Mouse (Mus musculus): ENCODE results near the gene Trim46. TPM values are rescaled to one million over a fixed set of nuclear protein-coding genes. Genes with fewer than 3 reads are reported as not detected.
"Not testable (repeated sequence)": the region's sequence is repeated elsewhere in the genome, so short reads cannot be mapped to it uniquely, and the experiment has no call there.

Trim46 gene
- polyA plus RNA-seq, 1 experiment = 15.2 TPM

DNA sequence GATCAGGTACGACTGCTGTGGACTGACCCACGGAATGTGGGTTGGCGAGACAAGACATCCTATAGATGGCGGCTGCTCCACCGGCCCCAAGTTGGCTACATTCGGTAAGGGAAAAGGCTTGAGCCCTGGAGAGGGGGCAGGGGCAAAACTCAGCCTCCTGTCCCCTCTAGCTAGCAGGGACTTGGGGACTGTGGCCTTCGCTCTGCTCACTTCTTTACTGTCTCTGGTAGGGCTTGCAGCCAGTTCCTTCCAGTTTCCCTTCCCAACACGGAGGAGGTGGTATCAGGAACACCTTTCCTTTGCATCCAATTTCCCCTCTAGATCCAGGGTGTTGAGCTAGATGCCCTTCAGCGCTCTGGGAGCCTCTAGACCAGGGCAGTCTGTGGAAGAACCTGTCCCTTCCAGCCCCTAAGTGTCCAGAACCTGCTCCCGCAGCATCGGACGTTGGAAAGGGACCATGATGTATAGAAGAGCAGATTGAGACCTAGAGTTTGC, 20.7 kb downstream of the Trim46 start:
- H3K4me2 ChIP-seq (ENCODE audit: low read depth) = no peak overlapping the region
- H3K4me3 ChIP-seq = no peak overlapping the region
- no peaks in the 10 kb centered on the region for H3K36me3 ChIP-seq (ENCODE audit: control insufficient read depth, insufficient read depth)
- TF ChIP-seq POLR2AphosphoS2 (IDR thresholded peaks at IDR 0.05; ENCODE audit: insufficient read length, low read depth) (no peak), USF1 (IDR thresholded peaks at IDR 0.05; ENCODE audit: low read depth) (no peak)
- no peaks in the 10 kb centered on the region for H3K79me2 ChIP-seq (ENCODE audit: control insufficient read depth, insufficient read depth)
- no peak overlapping the region for H3ac ChIP-seq (ENCODE audit: control insufficient read depth, insufficient read length)
- H3K27me3 ChIP-seq (ENCODE audit: control insufficient read depth, insufficient read depth, insufficient read length) = no peaks in the 10 kb centered on the region

DNA sequence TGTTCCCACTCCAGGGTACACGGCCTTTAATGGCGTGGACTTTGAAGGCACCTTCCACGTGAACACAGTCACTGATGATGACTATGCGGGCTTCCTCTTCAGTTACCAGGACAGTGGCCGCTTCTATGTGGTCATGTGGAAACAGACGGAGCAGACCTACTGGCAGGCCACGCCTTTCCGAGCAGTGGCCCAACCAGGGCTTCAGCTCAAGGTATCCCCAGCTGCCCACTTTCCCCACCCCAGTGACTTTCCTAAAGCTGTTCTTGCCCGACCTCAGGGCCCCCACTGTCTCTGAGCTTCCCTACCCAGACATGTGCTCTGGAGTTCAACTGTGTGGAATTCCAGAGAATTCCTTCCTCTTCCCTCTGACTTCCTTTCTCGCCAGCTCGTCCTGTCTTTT, 21.3 kb downstream of the Trim46 start:
- TF ChIP-seq TCF12 (IDR thresholded peaks at IDR 0.05; ENCODE audit: insufficient read depth, poor library complexity, severe bottlenecking) = no peak
- no peak for TF ChIP-seq MYOD1 (IDR thresholded peaks at IDR 0.05; ENCODE audit: control insufficient read depth in 1 of 3, insufficient read length in 2 of 3, low read depth in 2 of 3)
- no peak for TF ChIP-seq MYOG (IDR thresholded peaks at IDR 0.05; ENCODE audit: control insufficient read depth in 1 of 3, insufficient read depth in 1 of 3, insufficient read length in 2 of 3, low read depth in 2 of 3)
- no peak for TF ChIP-seq MAX (IDR thresholded peaks at IDR 0.05; ENCODE audit: low read depth)
- no peak for TF ChIP-seq CEBPB (IDR thresholded peaks at IDR 0.05; ENCODE audit: insufficient read depth, poor library complexity, severe bottlenecking)
- no peak for TF ChIP-seq POLR2A (IDR thresholded peaks at IDR 0.05; ENCODE audit: insufficient read length, low read depth)
- no peak for TF ChIP-seq REST (IDR thresholded peaks at IDR 0.05; ENCODE audit: insufficient read depth, insufficient read length)
- no peak for TF ChIP-seq TCF3 (IDR thresholded peaks at IDR 0.05; ENCODE audit: insufficient read length, low read depth)
- TF ChIP-seq SRF (IDR thresholded peaks at IDR 0.05; ENCODE audit: control insufficient read depth, insufficient read length, low read depth) = no peak
- no peak for TF ChIP-seq POLR2AphosphoS2 (IDR thresholded peaks at IDR 0.05; ENCODE audit: insufficient read length, low read depth)
- TF ChIP-seq USF1 (IDR thresholded peaks at IDR 0.05; ENCODE audit: low read depth) = no peak
- TF ChIP-seq E2F4 (IDR thresholded peaks at IDR 0.05; ENCODE audit: insufficient read depth) = no peak
- H3K4me3 ChIP-seq = no peak overlapping the region
- no peaks in the 10 kb centered on the region for H3K36me3 ChIP-seq (ENCODE audit: control insufficient read depth, insufficient read depth)
- H3K27me3 ChIP-seq (ENCODE audit: control insufficient read depth, insufficient read depth, insufficient read length) = no peaks in the 10 kb centered on the region
- H3K79me2 ChIP-seq (ENCODE audit: control insufficient read depth, insufficient read depth) = no peaks in the 10 kb centered on the region
- H3K4me2 ChIP-seq (ENCODE audit: low read depth) = no peak overlapping the region
- H3ac ChIP-seq (ENCODE audit: control insufficient read depth, insufficient read length) = no peak overlapping the region

DNA sequence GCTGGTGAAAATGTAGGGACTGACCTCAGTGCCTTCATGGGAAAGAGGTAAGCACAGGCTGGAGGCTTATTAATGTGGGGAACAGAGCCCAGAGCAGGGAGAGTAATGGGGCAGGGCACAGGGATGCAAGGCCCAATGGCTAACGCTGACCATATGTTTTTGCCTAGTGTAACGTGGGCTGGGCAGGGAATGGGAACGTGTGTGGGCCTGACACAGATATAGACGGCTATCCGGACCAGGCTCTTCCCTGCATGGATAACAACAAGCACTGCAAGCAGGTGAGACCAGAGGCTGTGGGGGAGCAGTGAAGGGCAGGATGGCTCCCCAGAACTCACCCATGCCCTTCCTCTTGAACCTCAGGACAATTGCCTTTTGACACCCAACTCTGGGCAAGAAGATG, 24.9 kb downstream of the Trim46 start:
- Histone ChIP-seq H3K27me3 (ENCODE audit: control insufficient read depth, insufficient read depth, insufficient read length) (no peaks in the 10 kb centered on the region), H3K79me2 (ENCODE audit: control insufficient read depth, insufficient read depth) (no peaks in the 10 kb centered on the region), H3K4me3 (no peak overlapping the region), H3K36me3 (ENCODE audit: control insufficient read depth, insufficient read depth) (no peaks in the 10 kb centered on the region), H3ac (ENCODE audit: control insufficient read depth, insufficient read length) (no peak overlapping the region), H3K4me2 (ENCODE audit: low read depth) (no peak overlapping the region)
- TF ChIP-seq REST (IDR thresholded peaks at IDR 0.05; ENCODE audit: insufficient read depth, insufficient read length) = no peak
- TF ChIP-seq USF1 (IDR thresholded peaks at IDR 0.05; ENCODE audit: low read depth) = no peak
- no peak for TF ChIP-seq E2F4 (IDR thresholded peaks at IDR 0.05; ENCODE audit: insufficient read depth)
- no peak for TF ChIP-seq MAX (IDR thresholded peaks at IDR 0.05; ENCODE audit: low read depth)
- TF ChIP-seq TCF12 (IDR thresholded peaks at IDR 0.05; ENCODE audit: insufficient read depth, poor library complexity, severe bottlenecking) = no peak
- no peak for TF ChIP-seq POLR2A (IDR thresholded peaks at IDR 0.05; ENCODE audit: insufficient read length, low read depth)
- no peak for TF ChIP-seq MYOD1 (IDR thresholded peaks at IDR 0.05; ENCODE audit: control insufficient read depth in 1 of 3, insufficient read length in 2 of 3, low read depth in 2 of 3)
- no peak for TF ChIP-seq POLR2AphosphoS2 (IDR thresholded peaks at IDR 0.05; ENCODE audit: insufficient read length, low read depth)
- no peak for TF ChIP-seq CEBPB (IDR thresholded peaks at IDR 0.05; ENCODE audit: insufficient read depth, poor library complexity, severe bottlenecking)
- TF ChIP-seq MYOG (IDR thresholded peaks at IDR 0.05; ENCODE audit: control insufficient read depth in 1 of 3, insufficient read depth in 1 of 3, insufficient read length in 2 of 3, low read depth in 2 of 3) = no peak

DNA sequence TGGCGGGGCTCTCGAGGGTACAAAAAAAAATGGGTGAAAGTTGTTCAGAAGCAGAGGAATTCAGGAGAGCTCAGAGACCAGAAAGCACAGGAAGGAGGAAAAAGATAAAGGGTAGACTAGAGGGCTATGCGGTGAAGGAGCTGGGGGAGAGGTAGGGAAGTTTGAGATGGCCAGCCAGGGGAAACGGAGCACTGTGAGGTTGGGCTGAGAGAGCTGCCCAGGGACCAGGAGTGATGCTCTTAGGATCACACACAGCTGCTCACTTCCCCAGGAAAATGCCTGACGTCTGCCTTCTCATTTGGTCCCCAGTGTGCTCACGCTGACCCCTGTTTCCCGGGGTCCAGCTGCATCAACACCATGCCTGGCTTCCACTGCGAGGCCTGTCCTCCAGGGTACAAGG, 26.6 kb downstream of the Trim46 start:
- TF ChIP-seq MYOG (IDR thresholded peaks at IDR 0.05; ENCODE audit: control insufficient read depth in 1 of 3, insufficient read depth in 1 of 3, insufficient read length in 2 of 3, low read depth in 2 of 3) (no peak), MAX (IDR thresholded peaks at IDR 0.05; ENCODE audit: low read depth) (no peak), CEBPB (IDR thresholded peaks at IDR 0.05; ENCODE audit: insufficient read depth, poor library complexity, severe bottlenecking) (no peak), TCF3 (IDR thresholded peaks at IDR 0.05; ENCODE audit: insufficient read length, low read depth) (no peak), REST (IDR thresholded peaks at IDR 0.05; ENCODE audit: insufficient read depth, insufficient read length) (no peak), E2F4 (IDR thresholded peaks at IDR 0.05; ENCODE audit: insufficient read depth) (no peak), SRF (IDR thresholded peaks at IDR 0.05; ENCODE audit: control insufficient read depth, insufficient read length, low read depth) (no peak), USF1 (IDR thresholded peaks at IDR 0.05; ENCODE audit: low read depth) (no peak), TCF12 (IDR thresholded peaks at IDR 0.05; ENCODE audit: insufficient read depth, poor library complexity, severe bottlenecking) (no peak), POLR2A (IDR thresholded peaks at IDR 0.05; ENCODE audit: insufficient read length, low read depth) (no peak), MYOD1 (IDR thresholded peaks at IDR 0.05; ENCODE audit: control insufficient read depth in 1 of 3, insufficient read length in 2 of 3, low read depth in 2 of 3) (no peak), POLR2AphosphoS2 (IDR thresholded peaks at IDR 0.05; ENCODE audit: insufficient read length, low read depth) (no peak)
- Histone ChIP-seq H3K79me2 (ENCODE audit: control insufficient read depth, insufficient read depth) (no peaks in the 10 kb centered on the region), H3K36me3 (ENCODE audit: control insufficient read depth, insufficient read depth) (no peaks in the 10 kb centered on the region), H3ac (ENCODE audit: control insufficient read depth, insufficient read length) (no peak overlapping the region), H3K4me2 (ENCODE audit: low read depth) (no peak overlapping the region), H3K27me3 (ENCODE audit: control insufficient read depth, insufficient read depth, insufficient read length) (no peaks in the 10 kb centered on the region), H3K4me3 (no peak overlapping the region)

DNA sequence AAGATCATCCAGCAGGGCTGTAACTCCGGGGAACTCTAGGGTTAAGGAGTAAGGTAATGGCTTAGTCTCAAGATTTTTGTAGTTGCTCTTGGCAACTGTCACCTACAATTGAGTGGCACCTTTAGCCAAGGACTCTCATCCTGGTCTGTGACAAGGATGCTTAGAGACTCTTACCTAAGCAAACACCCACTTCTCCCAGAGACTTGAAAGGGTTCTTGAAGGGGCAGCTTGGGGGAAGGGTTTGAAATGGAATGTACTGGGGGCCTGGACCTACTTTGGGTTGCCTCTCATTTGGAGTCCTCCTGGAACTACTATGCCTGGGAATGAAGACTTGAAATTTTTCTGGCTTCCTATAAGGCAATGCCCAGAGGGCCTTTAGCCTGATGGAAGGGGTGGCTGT, 27.8 kb downstream of the Trim46 start:
- no peaks in the 10 kb centered on the region for H3K36me3 ChIP-seq (ENCODE audit: control insufficient read depth, insufficient read depth)
- no peak overlapping the region for H3ac ChIP-seq (ENCODE audit: control insufficient read depth, insufficient read length)
- TF ChIP-seq E2F4 (IDR thresholded peaks at IDR 0.05; ENCODE audit: insufficient read depth) (no peak), MYOG (IDR thresholded peaks at IDR 0.05; ENCODE audit: control insufficient read depth in 1 of 3, insufficient read depth in 1 of 3, insufficient read length in 2 of 3, low read depth in 2 of 3) (no peak), MAX (IDR thresholded peaks at IDR 0.05; ENCODE audit: low read depth) (no peak), POLR2AphosphoS2 (IDR thresholded peaks at IDR 0.05; ENCODE audit: insufficient read length, low read depth) (no peak), SRF (IDR thresholded peaks at IDR 0.05; ENCODE audit: control insufficient read depth, insufficient read length, low read depth) (no peak), POLR2A (IDR thresholded peaks at IDR 0.05; ENCODE audit: insufficient read length, low read depth) (no peak)
- no peaks in the 10 kb centered on the region for H3K27me3 ChIP-seq (ENCODE audit: control insufficient read depth, insufficient read depth, insufficient read length)
- H3K79me2 ChIP-seq (ENCODE audit: control insufficient read depth, insufficient read depth) = peaks cover 2% of the 10 kb centered on the region
- no peak overlapping the region for H3K4me2 ChIP-seq (ENCODE audit: low read depth)
- no peak overlapping the region for H3K4me3 ChIP-seq

DNA sequence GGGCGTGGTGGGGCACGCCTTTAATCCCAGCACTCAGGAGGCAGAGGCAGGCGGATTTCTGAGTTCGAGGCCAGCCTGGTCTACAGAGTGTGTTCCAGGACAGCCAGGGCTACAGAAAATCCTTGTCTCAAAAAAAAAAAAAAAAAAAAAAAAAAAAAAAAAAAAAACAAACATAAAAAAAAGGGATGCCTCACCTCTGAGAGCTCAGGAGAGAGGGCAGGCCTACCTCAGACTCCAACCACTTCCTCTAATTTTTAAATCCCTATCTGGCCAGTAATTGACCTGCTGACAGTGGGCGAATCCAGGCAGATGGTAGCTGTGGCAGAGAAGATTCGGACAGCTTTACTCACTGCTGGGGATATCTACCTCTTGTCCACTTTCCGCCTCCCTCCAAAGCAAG, 29.7 kb downstream of the Trim46 start:
- not testable (repeated sequence) for H3K4me3 ChIP-seq; H3ac ChIP-seq (ENCODE audit: control insufficient read depth, insufficient read length); H3K4me2 ChIP-seq (ENCODE audit: low read depth); H3K36me3 ChIP-seq (ENCODE audit: control insufficient read depth, insufficient read depth); H3K27me3 ChIP-seq (ENCODE audit: control insufficient read depth, insufficient read depth, insufficient read length)
- peaks cover 12% of the 10 kb centered on the region for H3K79me2 ChIP-seq (ENCODE audit: control insufficient read depth, insufficient read depth)

All from myocyte (in vitro differentiated cells).